Mouse (Mus musculus) thymus, adult 2 months (tissue): Measurements from ENCODE around the gene Serpina3g.

Experiments
- CTCF ChIP-seq: fragments of 200-500 bp; IDR thresholded peaks from 2 replicates; pipeline ENCODE4 v1.5.1; 2012; ENCODE audit warnings: mild to moderate bottlenecking, control low read depth, low read length, moderate library complexity, borderline replicate concordance; ENCODE audit not compliant: control insufficient read depth, poor library complexity, insufficient read depth; ENCODE audit errors: extremely low read depth
- POLR2A ChIP-seq: fragments of 200-500 bp; IDR thresholded peaks from 2 replicates; pipeline ENCODE4 v1.6.1; 2012; ENCODE audit warnings: mild to moderate bottlenecking, low read length, control low read depth, moderate library complexity; ENCODE audit not compliant: control insufficient read depth, poor library complexity, insufficient read depth; ENCODE audit errors: extremely low read depth

- TF ChIP-seq CTCF (no peak), POLR2A (no peak)
Measured at GRCm38 (mm10) chr12:104245595-104245994, 9.6 kb downstream of the Serpina3g start.
